Mouse (Mus musculus): ENCODE results near the gene Tdg. TPM values are rescaled to one million over a fixed set of nuclear protein-coding genes. Genes with fewer than 3 reads are reported as not detected.
"Not testable (repeated sequence)": the region's sequence is repeated elsewhere in the genome, so short reads cannot be mapped to it uniquely, and the experiment has no call there.

Tdg gene
- polyA plus RNA-seq (2014; fragmentation: Nextera tagmentation; extraction: Ambion mirVana) = 157 and 206 TPM in 2 replicates

DNA sequence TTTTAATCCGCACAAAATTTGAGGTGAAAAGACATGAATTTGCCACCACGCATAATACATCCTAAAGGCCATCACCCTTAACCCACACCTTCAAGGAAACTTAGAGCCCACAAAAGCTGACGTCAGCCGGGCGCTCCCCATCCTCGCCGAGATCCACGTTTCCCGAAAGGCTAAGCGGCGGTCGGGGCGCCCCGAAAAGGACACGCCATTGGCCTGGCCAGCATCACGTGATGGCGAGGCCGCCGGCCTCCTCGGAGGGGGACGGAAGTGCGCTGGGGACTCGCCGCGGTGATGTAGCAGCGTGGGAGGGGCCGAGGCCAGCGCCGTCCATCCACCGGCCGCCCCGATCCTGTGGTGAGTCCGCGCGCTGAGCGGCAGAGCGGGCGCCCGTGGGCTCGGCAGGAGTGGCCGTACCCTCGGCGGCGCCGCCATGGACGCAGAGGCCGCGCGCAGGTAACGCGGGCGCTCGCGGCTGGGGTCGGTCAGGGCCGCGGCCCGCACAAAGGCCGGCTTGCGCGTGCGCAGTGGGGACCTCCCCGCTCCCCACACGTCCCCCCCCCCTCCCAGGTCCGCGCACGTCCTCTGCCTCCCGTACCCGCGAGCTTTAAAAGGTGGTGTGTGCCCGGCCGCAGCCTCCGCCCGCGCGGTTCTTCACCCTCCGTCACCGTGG, at the start of gene Tdg:
Gene Tdg (plus strand): TSS at position 243 of the 670 bp plus-strand sequence.
- Histone ChIP-seq H3K9ac (replicated peaks; ENCODE audit: low read depth, low read length) (peak within 1 kb of the TSS; percentile 79), H3K27ac (ENCODE audit: low read depth, low read length) (peak within 1 kb of the TSS; percentile 90), H3K4me3 (ENCODE audit: low read depth, low read length) (peak within 1 kb of the TSS; percentile 77), H3K4me1 (ENCODE audit: control insufficient read depth, insufficient read depth, low read length) (peaks cover 14% of the 10 kb centered on the region), H3K4me2 (ENCODE audit: low read depth, low read length) (peak within 1 kb of the TSS; percentile 95)
- not testable (repeated sequence) for H3K27me3 ChIP-seq (ENCODE audit: control insufficient read depth, insufficient read depth, low read length); H3K36me3 ChIP-seq (ENCODE audit: control insufficient read depth, insufficient read depth, low read length); H3K9me3 ChIP-seq (ENCODE audit: control insufficient read depth, low read length)
- under 1% methylated on average over 61 of the region's 78 CpGs for WGBS
- peak; percentile 97 for ATAC-seq (ENCODE audit: low read depth)

DNA sequence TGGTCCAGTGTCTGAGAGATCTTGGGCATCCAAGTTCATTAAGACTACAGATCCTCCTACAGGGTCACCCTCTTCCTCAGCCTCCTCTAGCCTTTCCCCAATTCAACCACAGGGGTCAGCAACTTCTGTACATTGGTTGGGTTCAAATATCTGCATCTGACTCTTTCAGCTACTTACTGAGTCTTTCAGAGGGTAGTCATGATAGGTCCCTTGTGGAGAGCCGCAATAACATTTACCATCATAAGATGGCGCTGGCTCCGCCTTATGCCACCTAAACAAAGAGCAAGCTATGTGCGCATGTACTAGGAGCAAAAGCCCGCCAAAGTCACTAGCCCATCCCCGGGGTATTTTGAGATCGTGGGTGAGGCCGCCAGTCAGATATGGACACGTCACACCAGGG, 40.0 kb upstream of the Tdg start:
- not testable (repeated sequence) for H3K27me3 ChIP-seq (ENCODE audit: control insufficient read depth, insufficient read depth, low read length); H3K4me1 ChIP-seq (ENCODE audit: control insufficient read depth, insufficient read depth, low read length); ATAC-seq (ENCODE audit: low read depth); H3K27ac ChIP-seq (ENCODE audit: low read depth, low read length); H3K4me2 ChIP-seq (ENCODE audit: low read depth, low read length); H3K9ac ChIP-seq (replicated peaks; ENCODE audit: low read depth, low read length); H3K4me3 ChIP-seq (ENCODE audit: low read depth, low read length); H3K9me3 ChIP-seq (ENCODE audit: control insufficient read depth, low read length); H3K36me3 ChIP-seq (ENCODE audit: control insufficient read depth, insufficient read depth, low read length)
- 87% methylated on average over 9 of the region's 9 CpGs for whole genome bisulfite sequencing

DNA sequence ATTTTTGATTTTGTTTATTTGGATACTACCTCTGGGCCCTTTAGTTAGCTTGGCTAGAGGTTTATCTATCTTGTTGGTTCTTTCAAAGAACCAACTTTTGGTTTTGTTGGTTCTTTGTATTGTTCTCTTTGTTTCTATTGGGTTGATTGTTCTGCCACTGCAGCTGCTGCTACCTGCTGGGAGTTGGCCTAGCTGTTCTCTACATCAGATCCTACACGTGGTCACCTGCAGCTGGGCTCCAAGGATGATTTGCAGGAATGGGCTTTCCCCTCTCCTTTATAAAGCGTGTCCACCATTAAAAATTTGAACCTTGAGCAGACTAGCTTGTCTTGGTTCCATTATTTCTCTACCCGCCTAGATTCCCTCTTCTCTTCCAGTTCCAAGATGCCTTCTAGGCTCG, 35.2 kb upstream of the Tdg start:
- not testable (repeated sequence) for H3K9ac ChIP-seq (replicated peaks; ENCODE audit: low read depth, low read length); H3K4me3 ChIP-seq (ENCODE audit: low read depth, low read length); H3K9me3 ChIP-seq (ENCODE audit: control insufficient read depth, low read length); H3K4me1 ChIP-seq (ENCODE audit: control insufficient read depth, insufficient read depth, low read length); H3K27me3 ChIP-seq (ENCODE audit: control insufficient read depth, insufficient read depth, low read length); H3K36me3 ChIP-seq (ENCODE audit: control insufficient read depth, insufficient read depth, low read length); H3K27ac ChIP-seq (ENCODE audit: low read depth, low read length); H3K4me2 ChIP-seq (ENCODE audit: low read depth, low read length); ATAC-seq (ENCODE audit: low read depth)
- 73% methylated on average over 4 of the region's 4 CpGs for WGBS

DNA sequence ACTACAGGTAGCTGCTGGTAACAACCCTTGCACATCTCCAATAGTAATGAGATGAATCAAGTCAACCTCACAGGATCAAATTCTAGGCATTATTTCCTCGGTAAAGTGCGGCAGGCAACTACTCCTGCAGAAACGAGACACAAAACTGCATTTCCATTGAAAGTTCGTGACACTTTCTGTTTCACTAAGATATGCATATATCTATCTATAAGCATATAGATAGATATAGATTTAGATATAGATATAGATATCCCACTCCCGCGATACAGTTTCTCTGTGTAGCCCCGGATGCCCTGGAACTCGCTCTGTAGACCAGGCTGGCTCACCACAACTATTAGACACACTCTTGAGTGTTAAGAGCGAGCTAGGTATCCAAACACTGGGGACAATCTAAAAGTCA, 7.4 kb upstream of the Tdg start:
- H3K4me2 ChIP-seq (ENCODE audit: low read depth, low read length) = peak overlapping the region; percentile 70
- peaks cover 4% of the 10 kb centered on the region; the same call in 1 of the 2 replicates for H3K4me1 ChIP-seq (ENCODE audit: control insufficient read depth, insufficient read depth, low read length)
- no peak for ATAC-seq (ENCODE audit: low read depth)
- no peaks in the 10 kb centered on the region for H3K9me3 ChIP-seq (ENCODE audit: control insufficient read depth, low read length)
- peak overlapping the region; percentile 69 for H3K4me3 ChIP-seq (ENCODE audit: low read depth, low read length)
- no peaks in the 10 kb centered on the region for H3K27me3 ChIP-seq (ENCODE audit: control insufficient read depth, insufficient read depth, low read length)
- no peaks in the 10 kb centered on the region for H3K36me3 ChIP-seq (ENCODE audit: control insufficient read depth, insufficient read depth, low read length)
- H3K27ac ChIP-seq (ENCODE audit: low read depth, low read length) = no peak overlapping the region
- WGBS = 34% methylated on average over 9 of the region's 9 CpGs
- peak overlapping the region; percentile 78 for H3K9ac ChIP-seq (replicated peaks; ENCODE audit: low read depth, low read length)

DNA sequence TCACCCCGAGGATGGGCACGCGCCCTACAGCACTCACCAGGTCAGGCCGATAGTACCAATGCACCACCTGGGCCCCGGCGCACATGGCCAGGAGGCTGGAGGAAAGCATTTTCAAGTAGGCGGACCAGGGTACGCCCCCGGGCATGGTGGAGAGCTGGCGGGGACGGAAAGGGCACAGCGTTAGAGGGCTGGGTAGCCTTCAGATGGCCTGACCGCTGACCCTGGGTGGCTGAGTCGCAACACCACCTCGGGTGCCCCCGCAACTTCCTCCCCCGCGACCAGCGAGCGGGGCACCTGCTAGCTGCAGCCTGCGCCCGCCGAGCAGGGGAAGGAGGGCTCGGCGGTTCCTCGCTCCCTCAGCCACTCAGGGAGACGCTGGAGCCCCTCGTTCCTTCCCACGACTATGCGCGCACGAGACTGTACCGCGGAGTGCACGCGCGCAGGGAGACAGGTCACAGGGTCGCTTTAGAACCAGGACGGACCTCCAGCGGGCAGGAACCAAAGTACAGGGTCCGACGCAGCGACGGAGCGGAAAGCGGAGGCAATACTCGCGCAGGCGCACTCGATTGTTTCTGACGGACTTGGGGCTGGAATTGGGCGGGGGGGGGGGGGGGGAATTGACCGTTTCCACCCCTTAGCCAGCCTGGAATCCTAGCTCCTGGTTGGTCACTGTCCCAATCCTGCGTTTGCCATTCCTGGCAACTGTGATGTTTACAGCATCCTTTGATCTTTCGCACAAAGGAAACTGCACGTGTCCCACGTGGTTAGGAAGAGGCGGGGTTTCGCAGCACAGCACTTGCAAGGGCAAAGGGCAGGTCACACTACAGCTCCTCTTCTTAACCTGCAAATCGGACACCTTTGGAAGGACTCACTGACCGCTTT, 6.7 kb upstream of the Tdg start, which contains the start of gene 1190007I07Rik:
Gene 1190007I07Rik (minus strand): TSS at position 558 of the 882 bp plus-strand sequence.
- ATAC-seq (ENCODE audit: low read depth) = peak; percentile 93
- H3K4me3 ChIP-seq (ENCODE audit: low read depth, low read length) = peak within 1 kb of the TSS; percentile 69
- no peaks in the 10 kb centered on the region for H3K27me3 ChIP-seq (ENCODE audit: control insufficient read depth, insufficient read depth, low read length)
- peaks cover 4% of the 10 kb centered on the region; the same call in 1 of the 2 replicates for H3K4me1 ChIP-seq (ENCODE audit: control insufficient read depth, insufficient read depth, low read length)
- no peaks in the 10 kb centered on the region for H3K9me3 ChIP-seq (ENCODE audit: control insufficient read depth, low read length)
- H3K36me3 ChIP-seq (ENCODE audit: control insufficient read depth, insufficient read depth, low read length) = no peaks in the 10 kb centered on the region
- peak within 1 kb of the TSS; percentile 87 for H3K27ac ChIP-seq (ENCODE audit: low read depth, low read length)
- H3K4me2 ChIP-seq (ENCODE audit: low read depth, low read length) = peak within 1 kb of the TSS; percentile 70
- peak within 1 kb of the TSS; percentile 78 for H3K9ac ChIP-seq (replicated peaks; ENCODE audit: low read depth, low read length)
- WGBS = under 1% methylated on average over 54 of the region's 61 CpGs

DNA sequence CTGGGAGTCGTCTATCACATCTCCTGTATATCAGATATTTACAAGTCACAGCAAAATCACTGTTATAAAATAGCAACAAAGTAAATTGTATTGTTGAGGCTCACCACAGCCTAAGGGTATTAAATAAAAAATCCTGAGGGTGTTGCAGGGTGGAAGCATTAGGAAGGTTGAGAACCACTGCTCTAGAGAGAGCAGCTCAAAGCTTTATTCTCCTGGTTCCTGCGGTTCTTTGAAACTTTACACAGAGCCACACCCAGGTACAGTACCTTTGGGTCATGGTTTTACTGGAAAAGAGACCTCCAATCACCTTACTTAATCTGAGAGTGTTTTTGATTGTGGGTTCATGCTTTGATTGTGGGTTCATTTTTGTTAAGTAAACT, 6.1 kb upstream of the Tdg start:
- not testable (repeated sequence) for H3K36me3 ChIP-seq (ENCODE audit: control insufficient read depth, insufficient read depth, low read length); H3K27me3 ChIP-seq (ENCODE audit: control insufficient read depth, insufficient read depth, low read length); H3K9me3 ChIP-seq (ENCODE audit: control insufficient read depth, low read length); H3K4me1 ChIP-seq (ENCODE audit: control insufficient read depth, insufficient read depth, low read length)
- Histone ChIP-seq H3K9ac (replicated peaks; ENCODE audit: low read depth, low read length) (peak overlapping the region; percentile 78), H3K27ac (ENCODE audit: low read depth, low read length) (peak overlapping the region; percentile 87), H3K4me2 (ENCODE audit: low read depth, low read length) (peak overlapping the region; percentile 70), H3K4me3 (ENCODE audit: low read depth, low read length) (peak overlapping the region; percentile 69)
- peak; percentile 16; the same call in 1 of the 2 replicates for ATAC-seq (ENCODE audit: low read depth)
- WGBS = 3% methylated on average over 2 of the region's 2 CpGs

DNA sequence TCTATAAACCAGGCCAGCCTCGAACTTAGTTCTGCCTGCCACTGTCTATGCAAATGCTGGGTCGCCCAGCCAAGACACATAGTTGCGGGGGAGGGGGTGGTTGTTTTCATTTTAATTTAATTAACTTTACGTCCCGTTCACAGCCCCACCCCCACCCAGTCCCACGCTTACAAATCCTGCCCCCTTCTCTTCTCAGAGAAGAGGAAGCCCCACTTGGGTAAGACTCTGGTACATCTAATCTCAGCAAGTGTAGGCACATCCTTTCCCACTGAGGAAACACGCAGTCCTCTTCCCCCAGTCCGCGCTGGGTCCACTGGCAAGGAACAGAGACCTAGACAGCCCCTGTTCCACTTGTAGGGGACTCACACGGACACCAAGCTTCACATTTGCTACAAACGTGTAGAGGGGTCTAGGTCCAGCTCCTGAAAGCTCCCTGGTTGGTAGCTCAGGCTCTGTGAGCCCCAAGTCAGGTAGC, 480 bp upstream of the Tdg start:
- Histone ChIP-seq H3K4me2 (ENCODE audit: low read depth, low read length) (peak overlapping the region; percentile 95), H3K27me3 (ENCODE audit: control insufficient read depth, insufficient read depth, low read length) (no peaks in the 10 kb centered on the region), H3K27ac (ENCODE audit: low read depth, low read length) (peak overlapping the region; percentile 90), H3K4me1 (ENCODE audit: control insufficient read depth, insufficient read depth, low read length) (peaks cover 14% of the 10 kb centered on the region), H3K9ac (replicated peaks; ENCODE audit: low read depth, low read length) (peak overlapping the region; percentile 71), H3K36me3 (ENCODE audit: control insufficient read depth, insufficient read depth, low read length) (no peaks in the 10 kb centered on the region), H3K4me3 (ENCODE audit: low read depth, low read length) (peak overlapping the region; percentile 77), H3K9me3 (ENCODE audit: control insufficient read depth, low read length) (no peaks in the 10 kb centered on the region)
- ATAC-seq (ENCODE audit: low read depth) = peak; percentile 55
- WGBS = 8% methylated on average over 11 of the region's 11 CpGs

DNA sequence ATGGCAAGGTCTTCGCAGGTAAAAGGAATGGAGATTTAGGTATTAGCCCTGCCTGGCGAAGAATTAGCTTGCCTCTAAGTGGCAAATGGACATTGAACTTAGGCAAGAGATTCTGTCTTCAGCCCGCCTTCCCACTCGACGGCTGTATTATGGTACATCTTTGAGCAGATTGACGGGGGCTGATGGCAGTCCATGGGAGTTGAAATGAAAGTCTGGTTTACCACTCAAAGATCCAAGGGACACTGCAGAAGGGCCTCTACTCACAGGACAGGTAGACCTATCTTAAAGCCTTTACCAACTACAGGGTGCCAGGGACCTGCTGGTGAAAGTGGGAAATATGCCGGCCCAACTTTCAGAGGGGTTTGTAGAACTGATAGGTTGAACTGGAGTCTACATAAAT, 869 bp downstream of the Tdg start:
- no peak for ATAC-seq (ENCODE audit: low read depth)
- H3K4me1 ChIP-seq (ENCODE audit: control insufficient read depth, insufficient read depth, low read length) = peaks cover 14% of the 10 kb centered on the region
- H3K36me3 ChIP-seq (ENCODE audit: control insufficient read depth, insufficient read depth, low read length) = no peaks in the 10 kb centered on the region
- peak overlapping the region; percentile 79 for H3K9ac ChIP-seq (replicated peaks; ENCODE audit: low read depth, low read length)
- 20% methylated on average over 7 of the region's 7 CpGs for whole genome bisulfite sequencing
- no peaks in the 10 kb centered on the region for H3K9me3 ChIP-seq (ENCODE audit: control insufficient read depth, low read length)
- H3K27me3 ChIP-seq (ENCODE audit: control insufficient read depth, insufficient read depth, low read length) = no peaks in the 10 kb centered on the region
- peak overlapping the region; percentile 79 for H3K4me2 ChIP-seq (ENCODE audit: low read depth, low read length)
- H3K4me3 ChIP-seq (ENCODE audit: low read depth, low read length) = peak overlapping the region; percentile 77
- H3K27ac ChIP-seq (ENCODE audit: low read depth, low read length) = no peak overlapping the region; the same call in 1 of the 2 replicates

DNA sequence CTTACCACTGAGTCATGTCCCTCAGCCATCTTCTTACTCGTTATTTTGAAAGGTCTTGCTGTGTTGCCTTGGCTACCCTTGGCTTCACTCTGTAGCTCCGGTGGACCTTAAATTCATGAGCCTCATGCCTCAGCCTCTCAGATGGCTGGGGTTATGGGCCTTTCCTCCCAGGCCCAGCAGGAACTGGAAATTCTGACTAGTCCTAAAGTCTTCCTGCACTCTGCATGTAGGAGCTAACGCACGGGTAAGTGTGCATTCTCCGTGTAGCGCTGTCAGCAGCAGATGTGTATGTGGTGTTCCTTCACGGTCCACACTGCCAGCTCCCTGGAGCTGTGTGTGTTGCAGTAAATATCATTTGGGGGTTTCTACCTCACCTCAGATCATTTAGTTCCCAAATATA, 1.5 kb downstream of the Tdg start:
- 0 out of 2 replicates have a peak overlapping the region, but pooled peaks have one; percentile 79 for H3K9ac ChIP-seq (replicated peaks; ENCODE audit: low read depth, low read length)
- WGBS = 75% methylated on average over 7 of the region's 7 CpGs

More for the DNA sequence above, 1.5 kb downstream of the Tdg start:
- no peaks in the 10 kb centered on the region for H3K36me3 ChIP-seq (ENCODE audit: control insufficient read depth, insufficient read depth, low read length)
- peaks cover 14% of the 10 kb centered on the region for H3K4me1 ChIP-seq (ENCODE audit: control insufficient read depth, insufficient read depth, low read length)
- no peaks in the 10 kb centered on the region for H3K9me3 ChIP-seq (ENCODE audit: control insufficient read depth, low read length)
- no peak for ATAC-seq (ENCODE audit: low read depth)
- H3K4me2 ChIP-seq (ENCODE audit: low read depth, low read length) = peak overlapping the region; percentile 79; the same call in 1 of the 2 replicates
- no peaks in the 10 kb centered on the region for H3K27me3 ChIP-seq (ENCODE audit: control insufficient read depth, insufficient read depth, low read length)
- H3K27ac ChIP-seq (ENCODE audit: low read depth, low read length) = no peak overlapping the region
- peak overlapping the region; percentile 77 for H3K4me3 ChIP-seq (ENCODE audit: low read depth, low read length)
